Mouse (Mus musculus) forebrain, embryonic 13.5 days (tissue): Measurements from ENCODE around the gene Actr1b. TPM values are rescaled to one million over a fixed set of nuclear protein-coding genes. Genes with fewer than 3 reads are reported as not detected.

ENCODE experiments used
- ATAC-seq: fragments of 200-750 bp; cut with Nextera tagmentation; 2 replicates; pipeline ENCODE4 v1.8.0; 2017
- H3K27ac ChIP-seq: fragments of 300-500 bp; sonication (generic); 2 replicates; pipeline ENCODE4 v1.5.1; 2015; ENCODE audit warnings: inconsistent platforms, mild to moderate bottlenecking, moderate library complexity
- H3K27me3 ChIP-seq: fragments of 300-500 bp; sonication (generic); 2 replicates; pipeline ENCODE4 v1.6.1; 2015; ENCODE audit warnings: mild to moderate bottlenecking, inconsistent platforms
- H3K36me3 ChIP-seq: fragments of 300-500 bp; sonication (generic); 2 replicates; pipeline ENCODE4 v1.6.1; 2015; ENCODE audit warnings: mild to moderate bottlenecking, inconsistent platforms; ENCODE audit not compliant: poor library complexity, severe bottlenecking
- H3K4me1 ChIP-seq: fragments of 300-500 bp; sonication (generic); 2 replicates; pipeline ENCODE4 v1.6.1; 2015; ENCODE audit warnings: inconsistent platforms
- H3K4me2 ChIP-seq: fragments of 300-500 bp; sonication (generic); 2 replicates; pipeline ENCODE4 v1.6.1; 2015; ENCODE audit warnings: inconsistent platforms, mild to moderate bottlenecking, moderate library complexity
- H3K4me3 ChIP-seq: fragments of 300-500 bp; sonication (generic); 2 replicates; pipeline ENCODE4 v1.5.1; 2015; ENCODE audit warnings: mild to moderate bottlenecking, inconsistent platforms
- H3K9ac ChIP-seq: fragments of 300-500 bp; sonication (generic); 2 replicates; pipeline ENCODE4 v1.6.1; 2015; ENCODE audit warnings: mild to moderate bottlenecking, inconsistent platforms
- H3K9me3 ChIP-seq: fragments of 300-500 bp; sonication (generic); replicated peaks from 2 replicates; pipeline ENCODE4 v1.6.1; 2016; ENCODE audit warnings: inconsistent platforms
- WGBS: fragments of 180-500 bp; shearing (Covaris S2); methylation state at CpG from one replicate; pipeline ENCODE4 v1.1.7; 2015; 5-methylcytosine and 5-hydroxymethylcytosine counted together
- microRNA-seq: library from miRNA; unstranded; fragments of <30 nt; microRNA quantifications from one replicate; pipeline ENCODE4, GENCODE M21; 2016
- polyA plus RNA-seq: library from polyadenylated mRNA; unstranded; fragments of >200 nt; fragmentation: Nextera tagmentation; extraction: Ambion mirVana; gene quantifications from 2 replicates; pipeline ENCODE4 v1.2.1, GENCODE M21; 2015

Actr1b gene
- polyA plus RNA-seq, 1 experiment from 2014 or later, result 88.0 TPM

DNA sequence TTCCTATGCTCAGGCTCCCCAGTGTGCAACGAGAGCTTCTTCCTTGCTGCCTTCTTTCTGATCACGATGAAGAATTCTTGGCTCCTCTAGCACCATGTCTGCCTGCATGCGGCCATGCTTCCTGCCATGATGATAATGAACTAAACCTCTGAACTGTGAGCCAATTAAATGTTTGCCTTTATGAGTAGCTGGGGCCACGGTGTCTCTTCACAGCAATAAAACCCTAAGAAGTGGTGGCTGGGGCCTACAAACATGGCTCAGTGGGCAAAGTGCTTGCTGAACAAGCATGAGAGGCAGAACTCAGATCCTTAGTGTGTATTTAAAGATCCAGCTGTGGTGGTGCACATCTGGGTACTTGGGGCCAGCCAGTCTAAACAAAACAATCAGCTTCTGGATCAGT is 48.3 kb downstream of the Actr1b start:
- H3K4me2 ChIP-seq, result no peak overlapping the region
- no peak for ATAC-seq
- H3K27me3 ChIP-seq, result no peaks in the 10 kb centered on the region
- 71% methylated on average over 4 of the region's 4 CpGs for WGBS
- H3K4me1 ChIP-seq, result no peaks in the 10 kb centered on the region
- H3K9me3 ChIP-seq, result no peaks in the 10 kb centered on the region
- no peak overlapping the region for H3K27ac ChIP-seq
- no peak overlapping the region for H3K9ac ChIP-seq
- no peak overlapping the region for H3K4me3 ChIP-seq
- H3K36me3 ChIP-seq, result no peaks in the 10 kb centered on the region

DNA sequence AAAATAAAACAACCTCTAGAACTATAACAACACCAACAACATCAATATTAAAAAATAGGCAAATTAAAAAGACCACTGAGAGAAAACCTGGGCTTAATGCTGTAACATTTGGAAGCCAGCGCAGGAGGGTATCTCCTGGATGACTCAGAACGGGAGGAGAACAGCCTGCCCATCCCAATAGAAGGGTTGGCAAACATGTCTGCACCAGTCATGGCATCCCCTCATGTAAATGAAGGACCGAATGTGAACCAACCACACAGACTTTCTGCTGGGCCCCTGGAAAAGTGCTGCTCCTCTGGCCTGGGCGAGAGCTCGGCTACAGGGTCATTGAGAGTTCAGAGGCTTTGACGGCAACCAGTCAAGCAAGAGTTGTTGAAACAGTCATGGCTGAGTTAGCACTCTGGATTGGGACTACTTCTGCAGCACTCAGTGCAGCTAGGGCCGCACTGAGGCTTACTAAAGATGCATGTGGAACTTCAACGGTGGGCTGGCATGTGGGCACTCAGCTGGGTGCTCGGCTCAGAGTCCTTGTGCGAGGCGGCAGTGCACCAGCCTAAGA is 49.0 kb downstream of the Actr1b start:
- H3K9me3 ChIP-seq, result no peaks in the 10 kb centered on the region
- no peaks in the 10 kb centered on the region for H3K27me3 ChIP-seq
- H3K4me2 ChIP-seq, result no peak overlapping the region
- no peaks in the 10 kb centered on the region for H3K4me1 ChIP-seq
- H3K36me3 ChIP-seq, result no peaks in the 10 kb centered on the region
- H3K27ac ChIP-seq, result no peak overlapping the region
- no peak for ATAC-seq
- no peak overlapping the region for H3K9ac ChIP-seq
- H3K4me3 ChIP-seq, result no peak overlapping the region
- 77% methylated on average over 11 of the region's 11 CpGs for WGBS

- Histone ChIP-seq H3K9me3 (no peaks in the 10 kb centered on the region), H3K9ac (no peak overlapping the region), H3K4me2 (no peak overlapping the region), H3K36me3 (no peaks in the 10 kb centered on the region), H3K4me1 (no peaks in the 10 kb centered on the region), H3K4me3 (no peak overlapping the region), H3K27me3 (no peaks in the 10 kb centered on the region), H3K27ac (no peak overlapping the region)
- WGBS, result 77% methylated on average over 4 of the region's 4 CpGs
- no peak for ATAC-seq
Measured at GRCm38 (mm10) chr1:36664457-36664856, 49.8 kb downstream of the Actr1b start.

DNA sequence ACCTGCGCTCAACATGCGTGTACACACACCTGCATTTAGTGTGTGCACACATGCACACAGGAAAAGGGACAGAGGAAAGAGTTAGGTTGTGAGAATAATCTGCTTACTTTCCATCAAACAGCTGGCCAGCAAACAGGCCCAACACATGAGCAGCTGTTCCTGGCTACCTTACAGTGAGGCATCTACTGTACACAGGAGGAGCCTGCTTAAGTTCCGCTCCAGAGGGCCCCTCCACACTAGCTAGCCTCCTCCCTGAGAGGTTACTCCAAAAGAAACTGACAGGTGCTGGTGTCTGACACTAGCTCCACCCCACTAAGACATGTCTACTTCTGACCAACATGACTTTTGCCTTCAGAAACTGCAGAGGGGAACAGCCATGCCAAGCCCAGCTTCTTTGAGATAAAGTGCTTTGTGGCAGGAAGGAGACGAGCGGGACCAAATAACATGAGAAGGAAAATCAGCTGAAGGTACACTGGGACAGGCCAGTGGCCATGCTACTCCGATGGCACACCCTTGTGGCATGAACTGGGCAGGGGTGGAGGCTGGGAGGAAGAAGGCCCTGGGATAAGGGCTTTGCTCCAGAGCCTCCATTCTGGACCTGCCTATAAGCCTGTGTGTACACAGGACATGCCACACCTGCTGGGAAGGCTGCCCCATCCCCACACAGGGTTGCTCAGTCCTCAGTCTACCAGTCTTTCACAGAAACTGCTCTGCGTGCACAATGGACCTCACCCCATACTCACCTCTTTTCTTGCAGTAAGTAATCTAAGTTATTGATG is 55.4 kb downstream of the Actr1b start:
- ATAC-seq, result no peak
- WGBS, result 77% methylated on average over 7 of the region's 7 CpGs
- Histone ChIP-seq H3K4me2 (no peak overlapping the region), H3K9ac (no peak overlapping the region), H3K36me3 (no peaks in the 10 kb centered on the region), H3K27me3 (no peaks in the 10 kb centered on the region), H3K27ac (no peak overlapping the region), H3K9me3 (no peaks in the 10 kb centered on the region), H3K4me1 (no peaks in the 10 kb centered on the region), H3K4me3 (no peak overlapping the region)

- Histone ChIP-seq H3K4me2 (no peak overlapping the region), H3K4me3 (no peak overlapping the region), H3K4me1 (no peaks in the 10 kb centered on the region), H3K9me3 (no peaks in the 10 kb centered on the region), H3K27me3 (no peaks in the 10 kb centered on the region), H3K36me3 (no peaks in the 10 kb centered on the region), H3K27ac (no peak overlapping the region), H3K9ac (no peak overlapping the region)
- no peak for ATAC-seq
- 81% methylated on average over 4 of the region's 4 CpGs for WGBS
Measured at GRCm38 (mm10) chr1:36657658-36658415, 56.4 kb downstream of the Actr1b start.

DNA sequence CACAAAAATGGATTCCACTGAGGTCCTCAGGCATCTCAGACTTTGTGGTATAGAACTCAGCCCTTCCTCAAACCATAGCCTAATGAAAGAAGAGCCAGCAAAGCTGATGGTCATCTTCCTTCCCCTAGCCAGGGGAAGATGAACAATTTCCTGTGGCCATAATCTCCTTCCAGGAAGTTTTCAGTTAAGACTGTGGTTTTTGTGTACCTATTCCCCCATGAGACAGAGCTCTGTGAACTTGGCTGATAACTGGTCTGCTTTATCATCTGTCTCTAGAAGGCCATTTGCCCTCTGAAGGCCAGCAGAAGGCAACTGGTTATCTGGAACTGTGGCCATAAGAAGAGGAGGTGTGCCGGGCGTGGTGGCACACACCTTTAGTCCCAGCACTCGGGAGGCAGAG is 58.0 kb downstream of the Actr1b start:
- Histone ChIP-seq H3K4me1 (no peaks in the 10 kb centered on the region), H3K4me2 (no peak overlapping the region), H3K9ac (no peak overlapping the region), H3K36me3 (no peaks in the 10 kb centered on the region), H3K9me3 (no peaks in the 10 kb centered on the region), H3K27ac (no peak overlapping the region), H3K4me3 (no peak overlapping the region), H3K27me3 (no peaks in the 10 kb centered on the region)
- WGBS, result 96% methylated on average over 3 of the region's 3 CpGs
- no peak for ATAC-seq

DNA sequence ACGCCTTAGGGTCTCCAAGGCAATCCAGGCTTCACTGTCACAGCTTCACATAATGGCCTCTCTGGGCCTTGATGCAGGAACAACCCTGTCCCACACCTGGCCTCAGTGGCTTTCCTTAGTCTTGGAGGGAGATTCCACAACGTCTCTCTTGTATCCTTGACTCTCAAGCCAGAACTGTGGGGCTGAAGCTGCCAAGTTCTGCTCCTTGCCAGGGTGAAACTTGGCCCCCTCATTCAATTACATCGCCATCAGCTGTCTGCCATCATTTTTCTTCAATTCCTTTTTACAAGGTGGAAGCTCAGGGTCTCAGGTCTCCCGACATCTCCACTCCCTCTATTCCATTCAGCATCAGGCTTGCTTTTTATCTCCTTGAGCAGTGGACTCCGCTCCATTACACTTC is 59.2 kb downstream of the Actr1b start:
- no peaks in the 10 kb centered on the region for H3K9me3 ChIP-seq
- ATAC-seq, result no peak
- no peaks in the 10 kb centered on the region for H3K4me1 ChIP-seq

More for the DNA sequence above, 59.2 kb downstream of the Actr1b start:
- Histone ChIP-seq H3K9ac (no peak overlapping the region), H3K4me2 (no peak overlapping the region), H3K27ac (no peak overlapping the region), H3K36me3 (no peaks in the 10 kb centered on the region), H3K27me3 (no peaks in the 10 kb centered on the region), H3K4me3 (no peak overlapping the region)
- WGBS, result 79% methylated on average over 5 of the region's 5 CpGs

Small RNAs within 50 kb of the gene (microRNA-seq; reads per million reads assigned to microRNA genes)
- gene Gm24133, result not detected

Other genes with a start within 250 kb of the Actr1b start
- 10.0 and 10.2 TPM in 2 replicates for gene Cnnm4, start 242.8 kb downstream of the Actr1b start, polyA plus RNA-seq
- gene Cnnm3, start 202.6 kb downstream of the Actr1b start, polyA plus RNA-seq, result 5.3 and 5.7 TPM in 2 replicates
- gene Ankrd23, start 177.5 kb downstream of the Actr1b start, polyA plus RNA-seq, result 11.3 and 12.3 TPM in 2 replicates
- 0.30 and 0.44 TPM in 2 replicates for gene Gm42417, start 175.0 kb downstream of the Actr1b start, polyA plus RNA-seq
- gene Ankrd39, start 167.0 kb downstream of the Actr1b start, polyA plus RNA-seq, result 16.9 and 18.0 TPM in 2 replicates
- 27.3 and 30.7 TPM in 2 replicates for gene Sema4c, start 156.1 kb downstream of the Actr1b start, polyA plus RNA-seq
- 0.34 and 0.45 TPM in 2 replicates for gene Fam178b, start 31.2 kb downstream of the Actr1b start, polyA plus RNA-seq
- gene Cox5b, start 23.0 kb downstream of the Actr1b start, polyA plus RNA-seq, result 555 and 572 TPM in 2 replicates
- 0.69 TPM in 1 of 2 replicates, not detected in the other for gene 4933424G06Rik, start 4.3 kb downstream of the Actr1b start, polyA plus RNA-seq
- gene Zap70, start 47.4 kb upstream of the Actr1b start, polyA plus RNA-seq, result 0.71 and 1.1 TPM in 2 replicates
- gene Tmem131, start 229.2 kb upstream of the Actr1b start, polyA plus RNA-seq, result 12.0 and 12.6 TPM in 2 replicates